Mouse (Mus musculus) natural killer cell, adult 2 months (primary cell): ENCODE results near the gene Krt80.
"Not testable (repeated sequence)": the region's sequence is repeated elsewhere in the genome, so short reads cannot be mapped to it uniquely, and the experiment has no call there.

ENCODE experiments used
- DNase-seq, 2 experiments: peaks; one replicate each; pipeline ENCODE4 v3.0.0; 2022; ENCODE audit warnings: low spot score in 2 of 2

The Krt80 gene

DNA sequence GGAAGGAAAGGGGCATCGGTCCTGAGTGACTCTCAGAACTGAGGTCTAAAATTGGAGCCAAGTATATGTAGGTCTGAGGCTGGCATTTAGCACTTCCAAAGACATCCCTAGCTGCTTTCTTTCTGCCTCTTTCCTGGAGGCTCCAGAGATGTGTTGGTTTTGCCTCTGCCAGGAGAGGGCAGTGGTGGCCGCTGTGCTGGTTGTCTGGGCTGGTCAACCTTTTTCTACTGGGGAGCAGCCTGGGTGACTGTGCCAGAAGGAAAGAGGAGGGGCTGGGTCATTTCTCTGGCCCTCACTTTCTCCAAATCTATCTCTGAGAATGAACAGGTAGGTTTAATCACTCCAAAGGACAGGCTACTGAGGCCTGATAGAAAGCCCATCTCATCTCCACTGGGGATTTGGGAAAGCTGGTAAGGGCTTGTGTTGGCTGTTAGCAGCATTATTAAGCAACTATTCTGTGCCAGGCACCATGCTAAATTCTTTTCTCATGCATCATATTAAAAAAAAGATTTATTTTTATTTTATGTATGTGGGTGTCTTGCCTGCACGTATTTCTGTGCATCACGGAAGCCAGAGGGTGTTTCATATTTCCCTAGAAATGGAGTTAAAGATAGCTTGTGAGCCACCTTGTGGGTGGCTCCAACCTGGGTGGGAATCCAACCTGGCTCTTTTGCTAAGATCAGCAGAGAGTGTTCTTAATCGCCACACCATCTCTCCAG, 28.0 kb downstream of the Krt80 start:
- no peak for DNase-seq

DNA sequence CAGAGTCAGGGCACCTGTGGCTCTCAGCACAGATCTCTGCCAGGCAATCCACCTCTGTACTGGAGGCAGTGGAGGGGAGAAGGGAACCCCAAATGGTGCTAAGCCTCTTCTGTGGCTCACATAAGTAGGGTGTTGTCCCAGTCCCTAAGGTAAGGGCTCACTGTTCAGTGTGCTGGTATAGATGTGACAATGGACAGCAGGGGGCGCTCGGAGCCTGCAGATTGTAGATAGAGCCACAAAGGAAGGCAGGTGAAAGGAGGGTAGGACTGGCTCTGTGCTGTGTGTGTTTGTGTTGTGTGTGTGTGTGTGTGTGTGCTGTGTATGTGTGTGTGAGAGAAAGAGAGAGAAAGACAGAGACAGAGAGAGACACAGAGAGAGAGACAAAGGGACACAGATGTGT, 30.4 kb downstream of the Krt80 start:
- DNase-seq, result peak; percentile 72 to 82

GRCm38 (mm10) chr15:101338359-101338758, 31.6 kb downstream of the Krt80 start:
- no peak for DNase-seq

DNA sequence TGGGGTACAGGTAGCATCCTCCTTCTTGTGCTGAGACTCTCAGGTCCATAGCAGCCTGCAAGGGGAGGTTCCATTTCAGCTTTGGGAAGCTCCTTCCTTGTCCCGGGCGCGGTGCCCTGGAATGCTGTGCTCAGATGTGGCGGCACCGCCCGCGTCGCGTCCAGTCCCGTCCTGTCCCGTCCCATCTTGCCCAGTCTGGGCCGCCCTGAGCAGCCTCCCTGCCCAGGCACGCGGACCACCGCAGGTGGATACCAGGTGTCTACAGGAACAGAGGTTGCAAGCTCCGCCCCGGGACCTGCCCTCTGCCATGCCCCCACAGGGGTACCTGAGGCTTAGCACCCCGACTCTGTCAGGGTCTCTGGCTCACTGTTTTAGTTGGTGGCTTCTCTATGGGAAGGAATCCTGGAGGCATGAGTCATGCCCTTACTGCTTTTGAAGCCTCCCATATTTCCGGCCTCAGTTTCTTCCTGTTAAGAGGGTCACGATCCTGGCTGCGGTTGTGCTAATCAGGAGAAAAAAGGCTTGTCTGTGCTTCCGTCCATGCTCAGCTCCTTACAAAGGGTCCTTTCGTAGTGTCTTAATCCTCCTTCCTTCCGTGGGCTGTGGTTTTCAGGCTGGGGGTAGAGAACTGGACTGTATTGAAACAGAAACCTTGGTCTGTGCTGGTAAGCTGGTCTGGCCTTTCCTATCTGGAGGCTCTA, 33.3 kb downstream of the Krt80 start:
- no peak for DNase-seq

GRCm38 (mm10) chr15:101333648-101334047, 36.3 kb downstream of the Krt80 start:
- DNase-seq, result no peak

GRCm38 (mm10) chr15:101333165-101333564, 36.8 kb downstream of the Krt80 start:
- no peak for DNase-seq

GRCm38 (mm10) chr15:101332370-101332769, 37.6 kb downstream of the Krt80 start:
- no peak for DNase-seq

- DNase-seq, result no peak
These were observed 38.9 kb downstream of the Krt80 start for GRCm38 (mm10) chr15:101331090-101331489.

- DNase-seq, result no peak
These were observed 40.4 kb downstream of the Krt80 start for GRCm38 (mm10) chr15:101329564-101329892.

DNA sequence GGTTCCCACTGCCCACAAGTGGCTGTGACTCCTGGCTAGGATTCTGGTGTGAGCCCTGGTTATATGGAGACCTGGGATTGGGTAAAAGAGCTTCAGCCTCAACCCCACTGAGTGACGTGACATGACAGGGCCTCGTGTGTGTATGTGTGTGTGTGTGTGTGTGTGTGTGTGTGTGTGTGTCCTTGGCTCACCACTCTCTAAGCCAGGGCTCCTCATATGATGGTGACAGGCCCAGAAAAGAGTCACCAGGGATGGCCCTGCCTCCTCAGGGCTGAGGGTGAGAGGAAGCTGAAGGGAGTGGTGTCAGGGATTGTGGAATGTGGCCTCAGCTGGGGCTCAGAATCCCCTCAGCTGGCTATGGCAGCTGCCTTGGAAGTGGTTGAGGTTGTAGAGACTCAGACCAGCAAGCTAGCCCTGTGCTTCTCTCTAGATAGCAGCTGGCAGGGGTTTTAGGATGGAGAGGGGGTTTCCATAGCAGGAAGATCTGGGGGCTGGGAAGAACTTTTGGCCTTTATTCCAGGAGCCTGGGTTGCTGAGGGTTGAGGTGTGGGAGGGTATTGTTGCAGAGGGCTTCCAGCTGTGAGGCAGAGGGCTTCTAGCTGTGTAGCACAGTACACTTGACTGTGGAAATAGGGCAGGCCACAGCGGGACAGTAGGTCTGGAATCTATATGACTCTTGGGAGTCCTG, 40.9 kb downstream of the Krt80 start:
- DNase-seq, result no peak

DNA sequence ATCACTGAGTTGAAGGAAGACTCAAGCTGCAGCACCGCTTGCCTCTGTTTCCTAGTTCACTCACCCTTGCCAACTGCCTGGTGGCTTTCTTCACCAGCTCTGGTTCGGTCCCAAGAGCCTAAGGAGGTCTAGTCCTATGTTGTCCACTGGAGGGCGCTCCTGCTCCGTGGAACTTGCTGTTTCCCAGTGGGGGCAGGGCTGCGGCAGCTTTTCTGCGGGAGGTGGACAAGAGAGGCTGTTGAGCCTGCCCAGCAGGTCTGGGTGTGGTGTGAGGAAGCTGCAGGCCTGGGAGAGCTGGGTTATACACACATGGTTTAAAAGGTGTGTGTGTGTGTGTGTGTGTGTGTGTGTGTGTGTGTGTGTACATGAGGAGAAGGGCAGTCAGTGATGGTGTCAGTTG, 42.7 kb downstream of the Krt80 start:
- DNase-seq, result peak; percentile 51 to 69

DNA sequence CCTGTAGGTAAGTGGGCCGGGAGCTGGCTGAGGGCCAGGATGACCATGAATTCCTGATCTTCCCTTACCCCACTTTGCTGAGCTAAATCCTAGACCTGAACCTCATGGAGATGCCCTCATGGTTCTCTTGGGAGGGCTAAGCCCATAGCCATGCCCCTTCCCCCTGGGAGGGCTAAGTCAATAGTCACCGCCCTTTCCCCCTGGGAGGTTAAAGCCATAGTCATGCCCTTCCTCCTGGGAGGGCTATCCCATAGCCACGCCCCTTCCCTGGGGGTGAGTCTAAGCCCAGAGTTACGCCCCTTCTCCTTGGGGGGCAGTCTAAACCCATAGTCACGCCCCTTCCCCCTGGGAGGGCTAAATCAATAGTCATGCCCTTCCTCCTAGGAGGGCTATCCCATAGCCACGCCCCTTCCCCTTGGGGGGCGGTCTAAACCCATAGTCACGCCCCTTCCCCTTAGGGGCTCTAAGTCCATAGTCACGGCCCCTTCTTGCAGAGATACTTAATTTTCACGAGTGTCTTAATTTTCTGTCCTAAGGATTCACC, 43.9 kb downstream of the Krt80 start:
- DNase-seq, result no peak

DNA sequence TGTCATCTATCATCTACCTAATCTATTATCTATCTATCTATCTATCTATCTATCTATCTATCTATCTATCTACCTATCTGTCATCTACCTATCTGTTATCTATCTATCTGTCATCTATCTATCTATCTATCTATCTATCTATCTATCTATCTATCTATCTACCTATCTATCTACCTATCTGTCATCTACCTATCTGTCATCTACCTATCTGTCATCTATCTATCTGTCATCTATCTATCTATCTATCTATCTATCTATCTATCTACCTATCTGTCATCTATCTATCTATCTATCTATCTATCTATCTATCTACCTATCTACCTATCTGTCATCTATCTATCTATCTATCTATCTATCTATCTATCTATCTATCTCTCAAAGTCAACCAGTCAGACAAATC, 45.6 kb downstream of the Krt80 start:
- DNase-seq, result not testable (repeated sequence)

DNA sequence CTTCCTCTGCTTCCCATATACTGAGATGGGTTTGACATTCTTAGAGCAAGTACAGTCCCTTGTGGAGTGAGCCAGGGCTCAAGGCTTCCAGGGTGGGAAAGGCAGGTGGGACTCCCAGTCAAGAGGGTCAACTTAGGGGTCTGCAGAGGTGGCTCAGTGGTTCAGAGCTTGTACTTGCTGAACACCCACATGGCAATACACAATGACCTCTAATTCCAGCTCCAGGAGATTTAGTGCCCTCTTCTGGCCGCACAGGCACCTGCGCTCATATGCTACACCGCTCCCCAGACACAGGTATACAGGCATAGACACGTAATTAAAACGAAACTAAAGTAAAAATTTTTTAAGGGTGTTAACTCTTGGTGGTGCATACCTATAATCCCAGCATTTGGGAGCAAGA, 46.5 kb downstream of the Krt80 start:
- DNase-seq, result no peak

- DNase-seq, result no peak
These were observed 47.3 kb downstream of the Krt80 start for GRCm38 (mm10) chr15:101322640-101323039.

GRCm38 (mm10) chr15:101322106-101322505, 47.9 kb downstream of the Krt80 start:
- no peak for DNase-seq

GRCm38 (mm10) chr15:101321126-101321525, 48.8 kb downstream of the Krt80 start:
- no peak for DNase-seq

GRCm38 (mm10) chr15:101320618-101321041, 49.3 kb downstream of the Krt80 start:
- DNase-seq, result peak in 1 of 2 experiments; percentile 35

DNA sequence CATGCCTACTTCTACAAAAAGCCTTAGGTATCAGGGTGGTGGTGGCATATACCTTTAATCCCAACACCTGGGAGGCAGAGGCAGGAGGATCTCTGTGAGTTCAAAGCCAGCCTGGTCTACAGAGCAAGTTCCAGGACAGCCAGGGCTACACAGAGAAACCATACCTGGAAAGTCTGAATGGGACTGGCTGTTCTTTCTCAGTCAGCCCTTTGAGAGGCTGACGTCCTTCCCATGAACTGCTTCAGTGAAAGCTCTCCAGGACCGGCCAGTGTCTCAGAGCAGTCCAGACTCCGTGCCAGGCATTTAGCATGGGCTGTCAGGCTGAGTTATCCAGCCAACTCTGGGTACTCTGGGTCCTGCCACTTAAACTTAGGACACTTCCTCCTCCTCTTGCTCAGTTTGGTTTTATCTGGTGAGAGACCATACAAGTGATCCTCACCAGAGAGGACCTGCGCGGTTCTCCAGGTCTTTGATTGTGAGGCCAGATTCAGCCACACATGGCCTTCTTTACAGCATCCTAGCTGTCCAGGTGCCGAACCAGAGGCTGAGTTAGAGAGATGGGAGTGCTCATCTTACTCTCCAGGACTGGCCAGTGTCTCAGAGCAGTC, 49.8 kb downstream of the Krt80 start:
- DNase-seq, result no peak

GRCm38 (mm10) chr15:101318889-101319765, 50.8 kb downstream of the Krt80 start:
- no peak for DNase-seq

DNA sequence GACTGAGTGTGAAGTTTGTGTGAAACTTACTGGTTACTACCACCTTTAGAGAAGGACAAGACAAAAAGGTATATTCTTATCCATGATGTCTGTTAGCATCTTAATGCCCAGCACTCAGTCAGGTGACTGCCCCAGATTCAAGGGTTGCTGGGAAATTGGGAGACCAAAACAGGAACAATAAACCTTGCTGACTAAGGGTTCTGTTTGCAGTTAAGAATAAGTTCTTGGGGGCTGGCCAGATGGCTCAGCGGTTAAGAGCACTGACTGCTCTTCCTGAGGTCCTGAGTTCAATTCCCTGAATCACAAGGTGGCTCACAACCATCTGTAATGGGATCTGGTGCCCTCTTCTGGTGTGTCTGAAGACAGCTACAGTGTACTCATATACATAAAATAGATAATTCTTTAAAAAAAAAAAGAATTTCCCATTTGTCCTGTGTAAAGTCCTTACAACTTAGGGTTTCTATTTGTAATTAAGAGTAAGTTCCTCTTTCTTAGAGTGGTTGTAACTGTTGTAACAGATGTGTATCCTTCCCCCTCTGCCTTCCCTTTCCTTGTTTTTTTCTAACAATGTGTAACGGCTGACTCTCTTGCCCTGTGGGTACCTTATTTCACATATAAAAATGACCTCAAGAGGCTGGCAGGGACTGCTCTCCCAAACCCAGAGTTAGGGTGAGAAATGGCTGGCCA, 52.0 kb downstream of the Krt80 start:
- DNase-seq, result no peak
